Mouse (Mus musculus): ENCODE results near the gene AW209491. TPM values are rescaled to one million over a fixed set of nuclear protein-coding genes. Genes with fewer than 3 reads are reported as not detected.
A peak's percentile ranks its signal among the peaks of the same experiment; 100 is the strongest.

AW209491 gene
- total RNA-seq (2012; rRNA removed) (14.7 and 15.9 TPM in 2 replicates), polyA plus RNA-seq (2012; ENCODE audit: insufficient read depth in 1 of 2, insufficient read length in 2 of 2, low read depth in 1 of 2, low replicate concordance in 2 of 2, missing spikeins in 1 of 2) (10 to 100 TPM in 1 of 2 experiments, not detected in 1; 17.4 TPM)

GRCm38 (mm10) chr13:14629726-14630641 lies at the start of gene AW209491:
Gene AW209491 (plus strand): TSS chr13:14630154.
- no peaks in the 10 kb centered on the region for H3K27me3 ChIP-seq (ENCODE audit: control insufficient read depth in 1 of 2, insufficient read depth in 2 of 2, low read length in 2 of 2)
- peak within 1 kb of the TSS; percentile 59 to 77 for H3K4me3 ChIP-seq (ENCODE audit: control insufficient read depth in 1 of 2, insufficient read depth in 1 of 2, low read depth in 2 of 2, low read length in 2 of 2)
- peak within 1 kb of the TSS; percentile 74 for H3K27ac ChIP-seq (ENCODE audit: control insufficient read depth, low read depth, low read length)
- peaks cover 14% of the 10 kb centered on the region for H3K79me2 ChIP-seq (ENCODE audit: control insufficient read depth, insufficient read depth, low read length, poor library complexity)
- no peaks in the 10 kb centered on the region for H3K9me3 ChIP-seq (replicated peaks; ENCODE audit: insufficient read depth, low read length)
- peaks cover 0 to 12% of the 10 kb centered on the region in 2 experiments; a peak in 3 of 4 replicates for H3K4me1 ChIP-seq (ENCODE audit: control insufficient read depth in 1 of 2, insufficient read depth in 2 of 2, low read length in 2 of 2)
- peaks cover 9 to 11% of the 10 kb centered on the region in 2 experiments; a peak in 3 of 4 replicates for H3K36me3 ChIP-seq (ENCODE audit: control insufficient read depth in 1 of 2, insufficient read depth in 2 of 2, low read length in 2 of 2)
- H3K9ac ChIP-seq (ENCODE audit: control insufficient read depth, low read depth, low read length, poor library complexity, severe bottlenecking): peak within 1 kb of the TSS; percentile 68
- DNase-seq (ENCODE audit: low read depth, low spot score): peak; percentile 97
- TF ChIP-seq ZNF384 (IDR thresholded peaks at IDR 0.05; ENCODE audit: low read depth, low read length) (no peak), NELFE (IDR thresholded peaks at IDR 0.05; ENCODE audit: low read depth, low read length) (peak; percentile 86), MAZ (IDR thresholded peaks at IDR 0.05; ENCODE audit: low read depth, low read length) (no peak; the same call in 1 of the 2 replicates), BHLHE40 (IDR thresholded peaks at IDR 0.05; ENCODE audit: borderline replicate concordance, low read depth, low read length) (no peak), SMC3 (IDR thresholded peaks at IDR 0.05; ENCODE audit: low read depth, low read length) (no peak), POLR2AphosphoS2 (IDR thresholded peaks at IDR 0.05; ENCODE audit: low read length) (peak; percentile 81), MAX (IDR thresholded peaks at IDR 0.05; ENCODE audit: low read length) (peak; percentile 86), POLR2A (IDR thresholded peaks at IDR 0.05; ENCODE audit: control insufficient read depth in 1 of 2, insufficient read depth in 1 of 2, low read depth in 1 of 2, low read length in 2 of 2, poor library complexity in 1 of 2) (peak; percentile 78 to 92), KAT2A (conservative IDR thresholded peaks at IDR 0.05; ENCODE audit: low read depth, low read length) (no peak; the same call in 1 of the 2 replicates), SIN3A (IDR thresholded peaks at IDR 0.05; ENCODE audit: low read length) (peak; percentile 90), MXI1 (IDR thresholded peaks at IDR 0.05; ENCODE audit: low read depth, low read length) (peak; percentile 95), UBTF (IDR thresholded peaks at IDR 0.05; ENCODE audit: borderline replicate concordance, insufficient read depth, low read depth, low read length) (no peak), POLR2AphosphoS5 (IDR thresholded peaks at IDR 0.05; ENCODE audit: borderline replicate concordance, low read depth, low read length) (0 out of 2 replicates have a peak, but pooled peaks have one; percentile 74), RAD21 (IDR thresholded peaks at IDR 0.05; ENCODE audit: low read depth, low read length) (no peak), EP300 (IDR thresholded peaks at IDR 0.05; ENCODE audit: low read depth in 1 of 2, low read length in 2 of 2) (0 out of 4 replicates have a peak, but pooled peaks of 1 of the 2 experiments have one; percentile 22), MYB (IDR thresholded peaks at IDR 0.05; ENCODE audit: low read depth, low read length) (no peak), ELF1 (IDR thresholded peaks at IDR 0.05; ENCODE audit: low read depth, low read length) (peak; percentile 66; the same call in 1 of the 2 replicates), ZMIZ1 (IDR thresholded peaks at IDR 0.05; ENCODE audit: low read depth, low read length) (peak; percentile 58; the same call in 1 of the 2 replicates), TCF12 (IDR thresholded peaks at IDR 0.05; ENCODE audit: low read depth, low read length) (peak; percentile 55), GATA1 (IDR thresholded peaks at IDR 0.05; ENCODE audit: low read depth, low read length) (no peak), MAFK (IDR thresholded peaks at IDR 0.05; ENCODE audit: borderline replicate concordance, low read depth, low read length) (no peak), CTCF (IDR thresholded peaks at IDR 0.05 in 2 of 3, conservative IDR thresholded peaks at IDR 0.05 in 1 of 3; ENCODE audit: control insufficient read depth in 1 of 3, insufficient read depth in 1 of 3, low read depth in 2 of 3, low read length in 3 of 3, poor library complexity in 1 of 3, severe bottlenecking in 1 of 3) (no peak), USF2 (IDR thresholded peaks at IDR 0.05; ENCODE audit: borderline replicate concordance in 1 of 2, insufficient read depth in 1 of 2, low read depth in 1 of 2, low read length in 2 of 2) (no peak), E2F4 (IDR thresholded peaks at IDR 0.05; ENCODE audit: borderline replicate concordance, low read depth, low read length) (no peak), RCOR1 (IDR thresholded peaks at IDR 0.05; ENCODE audit: low read depth, low read length) (peak; percentile 38; the same call in 1 of the 2 replicates), GABPA (IDR thresholded peaks at IDR 0.05; ENCODE audit: low read depth, low read length) (no peak), ZC3H11A (IDR thresholded peaks at IDR 0.05; ENCODE audit: low read depth, low read length) (no peak), CHD1 (IDR thresholded peaks at IDR 0.05; ENCODE audit: low read depth, low read length) (0 out of 2 replicates have a peak, but pooled peaks have one; percentile 63), TAL1 (IDR thresholded peaks at IDR 0.05; ENCODE audit: low read length) (no peak), NRF1 (IDR thresholded peaks at IDR 0.05; ENCODE audit: insufficient read depth, low read depth, low read length, poor library complexity, severe bottlenecking) (peak; percentile 53), ETS1 (IDR thresholded peaks at IDR 0.05; ENCODE audit: low read depth, low read length) (no peak), JUND (IDR thresholded peaks at IDR 0.05; ENCODE audit: low read depth, low read length) (no peak), CHD2 (IDR thresholded peaks at IDR 0.05; ENCODE audit: low read length) (no peak), ZKSCAN1 (IDR thresholded peaks at IDR 0.05; ENCODE audit: low read depth, low read length) (no peak)

Measured in MEL (cell line).